Mouse (Mus musculus): ENCODE measurements at regions not wholly inside any gene's neighbourhood (a gene's known extent, or its start where the extent isn't known, plus 50 kb on each side); places are given as distances from the start of the nearest gene placed in this dataset.

- intact Hi-C loops (cut with DNase I), result no loop called here
Observed at GRCm38 (mm10) chr1:98192671-98193070, 97.2 kb upstream of the Pam start.

- intact Hi-C loops (cut with DNase I), result no loop called here
Observed at GRCm38 (mm10) chr1:98192044-98192484, 96.6 kb upstream of the Pam start.

GRCm38 (mm10) chr1:98191331-98191730 lies 95.9 kb upstream of the Pam start:
- intact Hi-C loops (cut with DNase I), result no loop called here

- intact Hi-C loops (cut with DNase I), result no loop called here
Observed at GRCm38 (mm10) chr1:98190741-98191140, 95.3 kb upstream of the Pam start.

- intact Hi-C loops (cut with DNase I), result loop anchor here (10.0 kb wide), 1 partner anchor 315 kb away; no protein-coding TSS in a partner anchor
Observed at GRCm38 (mm10) chr1:98189991-98190471, 94.6 kb upstream of the Pam start.

- intact Hi-C loops (cut with DNase I), result loop anchor here (10.0 kb wide), 1 partner anchor 306 kb away; no protein-coding TSS in a partner anchor
Observed at GRCm38 (mm10) chr1:98180372-98180771, 84.9 kb upstream of the Pam start.

GRCm38 (mm10) chr1:98179030-98179429 lies 83.6 kb upstream of the Pam start:
- intact Hi-C loops (cut with DNase I), result loop anchor here (5.0 kb wide), 2 partner anchors 168 to 372 kb away; no protein-coding TSS in a partner anchor

GRCm38 (mm10) chr1:98174811-98175132 lies 79.3 kb upstream of the Pam start:
- intact Hi-C loops (cut with DNase I), result loop anchor here (5.0 kb wide), 2 partner anchors 173 to 367 kb away; no protein-coding TSS in a partner anchor

GRCm38 (mm10) chr1:98173907-98174810 lies 78.7 kb upstream of the Pam start:
- intact Hi-C loops (cut with DNase I), result no loop called here

- intact Hi-C loops (cut with DNase I), result no loop called here
Observed at GRCm38 (mm10) chr1:98173431-98173830, 78.0 kb upstream of the Pam start.

- intact Hi-C loops (cut with DNase I), result no loop called here
Observed at GRCm38 (mm10) chr1:98171291-98171690, 75.8 kb upstream of the Pam start.

- intact Hi-C loops (cut with DNase I), result no loop called here
Observed at GRCm38 (mm10) chr1:98169352-98169751, 73.9 kb upstream of the Pam start.

- intact Hi-C loops (cut with DNase I), result no loop called here
Observed at GRCm38 (mm10) chr1:98167800-98168199, 72.4 kb upstream of the Pam start.

- intact Hi-C loops (cut with DNase I), result no loop called here
Observed at GRCm38 (mm10) chr1:98162639-98162927, 67.1 kb upstream of the Pam start.

- intact Hi-C loops (cut with DNase I), result no loop called here
Observed at GRCm38 (mm10) chr1:98161882-98162638, 66.6 kb upstream of the Pam start.

GRCm38 (mm10) chr1:98158969-98159368 lies 63.5 kb upstream of the Pam start:
- intact Hi-C loops (cut with DNase I), result no loop called here

- intact Hi-C loops (cut with DNase I), result no loop called here
Observed at GRCm38 (mm10) chr1:98147361-98147760, 51.9 kb upstream of the Pam start.

Data from adrenal gland (tissue).